Mouse (Mus musculus): ENCODE measurements around the gene Slc31a2.
"Not testable (repeated sequence)": the region's sequence is repeated elsewhere in the genome, so short reads cannot be mapped to it uniquely, and the experiment has no call there.

The Slc31a2 gene

GRCm38 (mm10) chr4:62262276-62262675 is at the start of gene Slc31a2:
TSS of gene Slc31a2 (plus strand) at chr4:62262562.
- in situ Hi-C loops (cut with MboI, MseI): no loop called here

GRCm38 (mm10) chr4:62213490-62213889 is 48.9 kb upstream of the Slc31a2 start:
- in situ Hi-C loops (cut with MboI, MseI): no loop called here

- in situ Hi-C loops (cut with MboI, MseI): no loop called here
Measured at GRCm38 (mm10) chr4:62228391-62228790, 34.0 kb upstream of the Slc31a2 start.

GRCm38 (mm10) chr4:62229448-62229847 is 32.9 kb upstream of the Slc31a2 start:
- in situ Hi-C loops (cut with MboI, MseI): no loop called here

GRCm38 (mm10) chr4:62230153-62230552 is 32.2 kb upstream of the Slc31a2 start:
- in situ Hi-C loops (cut with MboI, MseI): no loop called here

GRCm38 (mm10) chr4:62230769-62231168 is 31.6 kb upstream of the Slc31a2 start, which contains the start of gene Zfp37:
TSS of gene Zfp37 (minus strand) at chr4:62231047.
- in situ Hi-C loops (cut with MboI, MseI): no loop called here

GRCm38 (mm10) chr4:62240586-62240985 is 21.8 kb upstream of the Slc31a2 start:
- in situ Hi-C loops (cut with MboI, MseI): no loop called here

- in situ Hi-C loops (cut with MboI, MseI): no loop called here
Measured at GRCm38 (mm10) chr4:62248328-62248727, 14.0 kb upstream of the Slc31a2 start.

- in situ Hi-C loops (cut with MboI, MseI): no loop called here
Measured at GRCm38 (mm10) chr4:62250896-62251544, 11.3 kb upstream of the Slc31a2 start.

- in situ Hi-C loops (cut with MboI, MseI): no loop called here
Measured at GRCm38 (mm10) chr4:62251776-62252175, 10.6 kb upstream of the Slc31a2 start.

GRCm38 (mm10) chr4:62254551-62254950 is 7.8 kb upstream of the Slc31a2 start:
- in situ Hi-C loops (cut with MboI, MseI): no loop called here

GRCm38 (mm10) chr4:62256931-62257330 is 5.4 kb upstream of the Slc31a2 start:
- in situ Hi-C loops (cut with MboI, MseI): no loop called here

- in situ Hi-C loops (cut with MboI, MseI): no loop called here
Measured at GRCm38 (mm10) chr4:62263133-62263844, 927 bp downstream of the Slc31a2 start.

- in situ Hi-C loops (cut with MboI, MseI): no loop called here
Measured at GRCm38 (mm10) chr4:62265154-62265836, 2.9 kb downstream of the Slc31a2 start.

GRCm38 (mm10) chr4:62266016-62266415 is 3.7 kb downstream of the Slc31a2 start:
- in situ Hi-C loops (cut with MboI, MseI): not testable (repeated sequence)

GRCm38 (mm10) chr4:62267101-62267500 is 4.7 kb downstream of the Slc31a2 start:
- in situ Hi-C loops (cut with MboI, MseI): no loop called here

- in situ Hi-C loops (cut with MboI, MseI): no loop called here
Measured at GRCm38 (mm10) chr4:62272696-62273095, 10.3 kb downstream of the Slc31a2 start.

- in situ Hi-C loops (cut with MboI, MseI): no loop called here
Measured at GRCm38 (mm10) chr4:62273916-62274315, 11.6 kb downstream of the Slc31a2 start.

- in situ Hi-C loops (cut with MboI, MseI): no loop called here
Measured at GRCm38 (mm10) chr4:62274841-62275536, 12.6 kb downstream of the Slc31a2 start.

GRCm38 (mm10) chr4:62276642-62277041 is 14.3 kb downstream of the Slc31a2 start:
- in situ Hi-C loops (cut with MboI, MseI): no loop called here

- in situ Hi-C loops (cut with MboI, MseI): no loop called here
Measured at GRCm38 (mm10) chr4:62277222-62277621, 14.9 kb downstream of the Slc31a2 start.

- in situ Hi-C loops (cut with MboI, MseI): no loop called here
Measured at GRCm38 (mm10) chr4:62278081-62278480, 15.7 kb downstream of the Slc31a2 start.
